Mouse (Mus musculus): ENCODE measurements around the gene Fndc3a. TPM values are rescaled to one million over a fixed set of nuclear protein-coding genes. Genes with fewer than 3 reads are reported as not detected.

Gene Fndc3a
- polyA plus RNA-seq (2015; fragmentation: Nextera tagmentation; extraction: Ambion mirVana): 48.1 and 48.2 TPM in 2 replicates

DNA sequence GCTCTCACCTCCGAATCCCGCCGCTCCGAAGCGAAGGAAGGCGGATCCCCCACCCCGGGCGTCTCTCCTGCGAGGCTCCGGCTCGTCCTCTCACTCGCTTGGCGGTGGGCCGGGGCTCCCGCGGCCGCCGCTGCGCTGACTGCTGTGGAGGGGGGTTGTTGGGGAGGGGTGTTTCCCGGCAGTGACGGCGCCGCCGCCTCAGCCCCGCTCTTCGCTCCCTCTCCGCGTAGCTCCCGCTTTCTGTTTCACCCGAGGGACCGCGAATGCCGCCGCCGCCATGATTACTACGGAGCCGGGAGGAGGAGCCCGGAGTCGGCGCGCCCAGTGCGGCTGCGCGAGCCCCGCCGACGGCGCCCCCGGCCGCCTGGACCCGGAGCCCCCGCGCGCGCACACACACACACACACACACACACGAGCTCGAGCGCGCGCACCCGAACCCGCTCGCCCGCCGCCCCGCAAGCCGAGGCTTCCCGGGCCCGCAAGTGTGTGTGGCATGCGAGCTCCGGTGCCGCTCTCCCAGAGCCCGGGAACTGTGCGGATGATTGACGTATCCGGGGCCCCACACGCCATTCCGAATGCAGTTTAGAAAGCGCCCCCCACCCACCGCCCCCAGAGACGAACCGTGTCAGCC is at the start of gene Fndc3a:
Gene Fndc3a, minus strand, starts transcription at position 294 of the 631 bp plus-strand sequence.
- H3K9ac ChIP-seq: peak within 1 kb of the TSS; percentile 90
- no peaks in the 10 kb centered on the region for H3K36me3 ChIP-seq
- peak within 1 kb of the TSS; percentile 85 for H3K4me3 ChIP-seq
- H3K27ac ChIP-seq: peak within 1 kb of the TSS; percentile 86
- peaks cover 5% of the 10 kb centered on the region; the same call in 1 of the 2 replicates for H3K4me1 ChIP-seq
- ATAC-seq (ENCODE audit: insufficient number of reproducible peaks, insufficient read depth, low FRiP score, low TSS enrichment, low read depth): peak; percentile 88
- peak within 1 kb of the TSS; percentile 82 for H3K4me2 ChIP-seq
- WGBS: under 1% methylated on average over 78 of the region's 82 CpGs
- H3K9me3 ChIP-seq: no peaks in the 10 kb centered on the region
- peaks cover 8% of the 10 kb centered on the region for H3K27me3 ChIP-seq

GRCm38 (mm10) chr14:72752893-72753292 is 43.1 kb upstream of the Fndc3a start:
- WGBS: 80% methylated on average over 6 of the region's 6 CpGs

DNA sequence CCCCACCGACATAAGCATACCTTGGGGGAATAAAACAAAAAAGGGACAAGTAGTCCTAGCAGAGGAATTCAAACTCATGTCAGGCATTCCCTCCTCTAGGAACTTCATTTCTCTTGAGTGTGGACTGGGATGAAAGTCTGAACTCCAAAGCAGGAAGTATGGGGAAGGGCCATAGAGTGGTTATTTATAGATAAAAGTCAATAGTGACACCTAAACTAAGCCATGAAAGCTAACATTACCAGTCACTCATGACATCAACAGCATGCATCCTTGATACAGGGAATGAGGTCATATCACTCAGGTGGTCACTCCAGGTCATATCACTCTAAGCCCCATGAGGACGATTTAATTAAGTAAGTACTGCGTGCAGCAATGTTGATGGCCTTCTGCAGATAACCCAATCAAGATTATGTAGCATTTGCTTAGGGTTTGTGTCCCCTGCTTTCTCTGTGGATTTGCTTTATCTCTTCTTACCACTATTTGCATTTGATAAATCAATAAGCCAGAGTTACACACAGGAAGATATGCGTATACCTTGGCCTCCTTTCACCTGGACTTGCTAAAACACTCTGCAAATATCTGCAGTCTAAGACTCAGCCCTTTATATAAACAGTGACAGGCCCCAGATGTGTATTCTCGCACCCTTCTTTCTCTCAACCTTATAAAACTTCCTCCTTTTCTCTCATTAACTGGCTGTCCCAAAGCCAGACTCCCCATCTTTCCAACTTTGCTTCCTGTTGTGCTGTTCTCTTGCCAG is 40.8 kb upstream of the Fndc3a start:
- no peak for ATAC-seq (ENCODE audit: insufficient number of reproducible peaks, insufficient read depth, low FRiP score, low TSS enrichment, low read depth)
- Histone ChIP-seq H3K9me3 (no peaks in the 10 kb centered on the region), H3K9ac (no peak overlapping the region), H3K4me2 (no peak overlapping the region), H3K4me1 (no peaks in the 10 kb centered on the region), H3K27ac (no peak overlapping the region), H3K36me3 (no peaks in the 10 kb centered on the region), H3K27me3 (no peaks in the 10 kb centered on the region), H3K4me3 (no peak overlapping the region)
- WGBS: 86% methylated on average over 5 of the region's 5 CpGs

More at GRCm38 (mm10) chr14:72752893-72753292, 43.1 kb upstream of the Fndc3a start:
- Histone ChIP-seq H3K4me1 (no peaks in the 10 kb centered on the region), H3K9me3 (no peaks in the 10 kb centered on the region), H3K36me3 (no peaks in the 10 kb centered on the region), H3K27ac (no peak overlapping the region), H3K27me3 (no peaks in the 10 kb centered on the region), H3K9ac (no peak overlapping the region), H3K4me2 (no peak overlapping the region), H3K4me3 (no peak overlapping the region)
- ATAC-seq (ENCODE audit: insufficient number of reproducible peaks, insufficient read depth, low FRiP score, low TSS enrichment, low read depth): no peak

GRCm38 (mm10) chr14:72748331-72748730 is 38.5 kb upstream of the Fndc3a start:
- Histone ChIP-seq H3K9me3 (no peaks in the 10 kb centered on the region), H3K27me3 (no peaks in the 10 kb centered on the region), H3K9ac (no peak overlapping the region), H3K36me3 (no peaks in the 10 kb centered on the region), H3K4me1 (no peaks in the 10 kb centered on the region), H3K27ac (no peak overlapping the region), H3K4me2 (no peak overlapping the region), H3K4me3 (no peak overlapping the region)
- no peak for ATAC-seq (ENCODE audit: insufficient number of reproducible peaks, insufficient read depth, low FRiP score, low TSS enrichment, low read depth)
- WGBS: 87% methylated on average over 5 of the region's 5 CpGs

DNA sequence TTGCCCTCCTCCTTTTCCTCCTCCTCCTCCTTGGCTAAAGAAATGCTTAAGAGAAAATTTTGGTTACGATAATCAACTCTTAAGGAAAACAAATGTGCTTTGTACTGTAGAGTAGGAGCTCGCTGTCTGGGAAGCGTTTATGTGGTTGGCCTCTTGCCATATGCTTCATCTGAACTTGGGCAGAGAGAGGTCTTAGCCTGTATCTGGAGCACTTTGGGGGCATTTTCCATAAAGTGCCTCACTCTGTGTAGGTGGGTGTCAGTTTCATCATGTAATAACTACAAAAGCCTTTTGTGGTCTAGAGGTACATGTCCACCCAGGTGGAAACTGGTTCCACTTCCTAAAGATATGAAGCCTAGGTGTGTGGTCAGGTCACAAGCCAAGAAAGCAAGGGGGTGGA is 31.9 kb upstream of the Fndc3a start:
- 49% methylated on average over 3 of the region's 3 CpGs for WGBS
- Histone ChIP-seq H3K9ac (no peak overlapping the region), H3K4me1 (peaks cover 14% of the 10 kb centered on the region), H3K4me2 (no peak overlapping the region), H3K4me3 (no peak overlapping the region), H3K9me3 (no peaks in the 10 kb centered on the region), H3K27me3 (no peaks in the 10 kb centered on the region), H3K27ac (no peak overlapping the region), H3K36me3 (no peaks in the 10 kb centered on the region)
- ATAC-seq (ENCODE audit: insufficient number of reproducible peaks, insufficient read depth, low FRiP score, low TSS enrichment, low read depth): no peak

DNA sequence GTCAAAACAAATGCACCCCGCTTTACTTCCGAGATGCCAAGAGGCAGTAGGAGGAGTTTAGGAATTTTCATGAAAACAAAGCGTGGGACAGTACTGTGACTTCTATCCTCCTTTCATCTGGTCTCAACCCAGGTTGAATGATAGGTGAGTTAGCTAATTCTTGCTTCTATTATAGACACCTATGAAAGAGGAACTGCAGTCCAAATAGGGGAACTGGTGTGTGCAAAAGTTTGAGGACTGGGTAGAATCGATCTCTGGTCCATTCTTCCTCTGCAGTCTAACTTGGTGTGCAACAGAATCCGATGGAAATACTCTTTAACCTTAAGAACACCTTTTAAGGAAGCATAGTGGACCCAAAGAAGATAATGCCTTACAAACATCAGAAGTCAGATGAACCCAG is 30.5 kb upstream of the Fndc3a start:
- H3K4me2 ChIP-seq: no peak overlapping the region
- 85% methylated on average over 5 of the region's 5 CpGs for WGBS
- H3K27me3 ChIP-seq: no peaks in the 10 kb centered on the region
- no peak overlapping the region for H3K9ac ChIP-seq
- H3K9me3 ChIP-seq: no peaks in the 10 kb centered on the region
- H3K27ac ChIP-seq: no peak overlapping the region
- H3K4me3 ChIP-seq: no peak overlapping the region
- no peaks in the 10 kb centered on the region for H3K36me3 ChIP-seq
- no peak for ATAC-seq (ENCODE audit: insufficient number of reproducible peaks, insufficient read depth, low FRiP score, low TSS enrichment, low read depth)
- peaks cover 14% of the 10 kb centered on the region for H3K4me1 ChIP-seq

DNA sequence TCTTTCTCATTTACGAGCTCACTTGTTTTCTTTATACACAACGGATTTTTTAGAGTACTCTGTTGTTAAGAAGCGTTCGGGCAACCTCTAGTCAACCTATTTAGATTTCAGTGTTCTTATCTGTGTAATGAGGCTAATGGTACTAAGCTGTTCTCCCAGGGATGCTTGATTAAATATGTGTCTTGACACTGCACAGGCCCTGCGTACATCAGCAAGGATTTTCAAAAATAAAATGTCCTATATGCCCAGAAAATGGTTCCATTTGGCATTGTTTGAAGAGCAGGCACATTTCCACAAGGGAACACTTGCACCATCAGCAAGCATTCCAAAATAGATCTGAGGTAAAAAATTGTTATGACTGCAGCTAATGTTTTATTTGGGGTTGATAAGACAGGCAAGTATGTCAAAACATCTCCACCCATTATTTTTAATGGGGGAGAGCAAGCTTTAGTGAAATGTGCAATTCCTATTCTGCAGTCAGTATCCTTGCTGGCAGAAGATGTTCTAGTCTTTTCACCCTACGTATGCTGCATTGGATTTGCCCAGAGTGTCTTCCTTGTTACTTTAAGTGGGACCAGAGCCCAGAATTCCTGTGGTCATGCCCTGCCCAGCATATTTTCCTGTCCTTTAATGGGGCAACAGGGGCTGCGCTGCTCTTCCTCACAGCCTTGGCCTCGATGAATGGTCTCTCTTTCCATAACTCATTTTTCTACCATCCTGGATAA is 29.8 kb upstream of the Fndc3a start:
- Histone ChIP-seq H3K9ac (no peak overlapping the region), H3K9me3 (no peaks in the 10 kb centered on the region), H3K4me1 (peaks cover 14% of the 10 kb centered on the region), H3K27ac (no peak overlapping the region), H3K27me3 (no peaks in the 10 kb centered on the region), H3K36me3 (no peaks in the 10 kb centered on the region), H3K4me3 (no peak overlapping the region), H3K4me2 (no peak overlapping the region)
- WGBS: 57% methylated on average over 8 of the region's 8 CpGs
- ATAC-seq (ENCODE audit: insufficient number of reproducible peaks, insufficient read depth, low FRiP score, low TSS enrichment, low read depth): no peak

- H3K27ac ChIP-seq: no peak overlapping the region
- H3K36me3 ChIP-seq: no peaks in the 10 kb centered on the region
- peaks cover 14% of the 10 kb centered on the region for H3K4me1 ChIP-seq
- no peak for ATAC-seq (ENCODE audit: insufficient number of reproducible peaks, insufficient read depth, low FRiP score, low TSS enrichment, low read depth)
- H3K4me2 ChIP-seq: no peak overlapping the region
- no peak overlapping the region for H3K9ac ChIP-seq
- no peak overlapping the region for H3K4me3 ChIP-seq
- H3K27me3 ChIP-seq: no peaks in the 10 kb centered on the region
- no peaks in the 10 kb centered on the region for H3K9me3 ChIP-seq
- 76% methylated on average over 4 of the region's 4 CpGs for WGBS
Observed at GRCm38 (mm10) chr14:72738776-72739175, 29.0 kb upstream of the Fndc3a start.

- H3K36me3 ChIP-seq: no peaks in the 10 kb centered on the region
- no peak overlapping the region for H3K27ac ChIP-seq
- H3K4me1 ChIP-seq: peaks cover 14% of the 10 kb centered on the region
- H3K27me3 ChIP-seq: no peaks in the 10 kb centered on the region
- no peak overlapping the region for H3K4me2 ChIP-seq
- no peak overlapping the region for H3K4me3 ChIP-seq
- ATAC-seq (ENCODE audit: insufficient number of reproducible peaks, insufficient read depth, low FRiP score, low TSS enrichment, low read depth): no peak
- WGBS: 81% methylated on average over 4 of the region's 4 CpGs
- H3K9ac ChIP-seq: no peak overlapping the region
- H3K9me3 ChIP-seq: no peaks in the 10 kb centered on the region
Observed at GRCm38 (mm10) chr14:72738217-72738616, 28.4 kb upstream of the Fndc3a start.

DNA sequence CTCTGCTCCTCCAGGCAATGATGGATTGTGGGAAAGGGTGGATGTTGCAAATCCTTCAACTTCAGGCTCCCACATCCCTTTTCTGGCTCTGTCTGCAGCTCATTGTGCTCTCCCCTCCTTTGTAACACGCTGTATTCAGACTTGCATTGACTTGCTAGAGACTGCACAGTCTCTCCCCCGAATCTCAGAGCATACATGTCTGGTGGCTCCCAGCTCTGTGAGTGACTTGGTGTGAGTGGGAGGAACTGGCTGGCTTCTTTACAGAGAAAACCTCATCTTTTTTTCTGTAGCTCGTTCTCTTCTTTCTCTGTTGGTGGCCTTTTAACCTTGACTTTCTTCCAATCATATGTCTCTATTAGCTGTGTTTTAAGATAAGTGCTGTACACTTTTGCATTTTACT is 16.1 kb upstream of the Fndc3a start:
- 60% methylated on average over 3 of the region's 3 CpGs for WGBS
- no peak overlapping the region for H3K9ac ChIP-seq
- H3K27ac ChIP-seq: no peak overlapping the region
- no peak overlapping the region for H3K4me2 ChIP-seq
- H3K4me1 ChIP-seq: peaks cover 6% of the 10 kb centered on the region
- H3K4me3 ChIP-seq: no peak overlapping the region
- no peaks in the 10 kb centered on the region for H3K9me3 ChIP-seq
- ATAC-seq (ENCODE audit: insufficient number of reproducible peaks, insufficient read depth, low FRiP score, low TSS enrichment, low read depth): no peak
- no peaks in the 10 kb centered on the region for H3K27me3 ChIP-seq
- H3K36me3 ChIP-seq: no peaks in the 10 kb centered on the region

- ATAC-seq (ENCODE audit: insufficient number of reproducible peaks, insufficient read depth, low FRiP score, low TSS enrichment, low read depth): no peak
- WGBS: 70% methylated on average over 3 of the region's 3 CpGs
- no peaks in the 10 kb centered on the region for H3K4me1 ChIP-seq
- H3K9ac ChIP-seq: no peak overlapping the region
- H3K27ac ChIP-seq: no peak overlapping the region
- H3K4me2 ChIP-seq: no peak overlapping the region
- H3K9me3 ChIP-seq: no peaks in the 10 kb centered on the region
- no peak overlapping the region for H3K4me3 ChIP-seq
- no peaks in the 10 kb centered on the region for H3K36me3 ChIP-seq
- no peaks in the 10 kb centered on the region for H3K27me3 ChIP-seq
Observed at GRCm38 (mm10) chr14:72722274-72723053, 12.7 kb upstream of the Fndc3a start.

Measured in embryonic facial prominence, embryonic 13.5 days (tissue).